Mouse (Mus musculus) right cerebral cortex, postnatal 14 days (tissue): ENCODE results near the gene Maco1.

ENCODE experiments used
- DNase-seq: peaks from one replicate; pipeline ENCODE4 v3.0.0; 2022

Maco1 gene

DNA sequence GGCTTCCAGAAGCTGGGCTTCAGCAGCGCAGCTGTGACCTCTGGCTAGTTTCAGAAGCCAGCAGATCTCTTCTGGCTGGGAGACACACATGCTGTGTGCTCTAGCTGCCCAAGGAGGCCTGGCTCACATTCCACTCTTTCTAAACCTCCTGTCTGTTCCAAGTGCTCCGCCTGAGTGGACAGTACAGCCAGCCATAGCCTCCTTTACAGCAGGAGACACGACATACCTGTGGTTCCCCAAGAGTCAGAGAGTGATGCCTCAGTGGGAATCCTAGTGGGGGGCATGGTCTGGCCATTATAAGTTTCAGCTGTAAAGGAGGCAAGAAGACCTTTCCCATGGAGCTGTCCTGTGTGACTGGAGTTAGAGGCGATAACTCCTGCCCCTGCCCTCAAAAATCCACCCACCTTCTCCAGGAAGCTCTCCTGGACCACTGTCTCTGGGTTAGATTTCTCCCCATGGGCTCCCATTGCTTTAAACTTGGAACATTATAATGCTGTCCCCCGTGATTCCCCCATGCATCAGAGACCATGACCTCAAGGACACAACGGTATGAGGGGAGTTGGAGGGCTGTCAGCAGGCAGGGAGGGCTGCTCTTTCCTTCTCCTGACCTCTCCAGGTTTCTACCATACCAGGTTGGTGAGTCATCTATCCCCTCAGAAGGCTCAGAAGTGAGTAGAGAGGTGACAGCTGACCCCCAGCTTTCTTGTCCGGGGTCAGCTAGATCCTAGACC is 83.9 kb downstream of the Maco1 start:
- no peak for DNase-seq

DNA sequence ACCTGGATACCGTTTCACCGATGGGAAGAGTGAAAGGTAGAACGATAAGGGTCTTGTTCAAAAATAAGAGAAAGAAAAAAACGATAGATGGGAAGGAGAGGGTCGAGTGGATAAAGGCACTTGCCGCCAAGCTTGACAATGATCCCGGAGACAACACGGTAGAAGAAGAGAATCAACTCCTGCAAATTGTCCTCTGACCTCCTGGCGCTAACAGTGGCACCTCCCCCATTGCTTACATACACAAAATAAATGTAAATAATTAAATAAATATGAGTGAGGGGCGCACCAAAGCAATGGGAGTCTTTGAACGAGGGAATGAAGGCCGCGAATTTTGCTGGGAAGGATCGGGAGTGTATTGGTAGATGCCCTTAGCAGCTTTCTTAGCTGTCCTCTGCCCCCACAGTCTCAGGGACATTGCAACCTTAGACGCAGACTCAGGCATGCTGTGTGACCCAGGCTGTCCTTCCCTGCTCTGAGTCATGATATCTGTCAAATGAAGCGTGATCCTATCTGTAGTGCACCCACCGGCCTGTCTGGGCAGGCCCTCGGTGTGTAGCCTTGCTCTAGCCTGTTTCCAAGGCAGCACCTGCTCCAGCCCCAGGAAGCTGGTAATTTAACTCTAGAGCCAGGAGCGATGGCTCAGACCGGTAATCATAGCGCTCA is 84.8 kb downstream of the Maco1 start:
- no peak for DNase-seq

- peak; percentile 49 for DNase-seq
Observed at GRCm38 (mm10) chr4:134767426-134768225, 85.5 kb downstream of the Maco1 start, which contains the start of gene Ldlrap1. Gene Ldlrap1, minus strand, starts transcription at chr4:134768024.

- DNase-seq, result no peak
Observed at GRCm38 (mm10) chr4:134766904-134767425, 86.2 kb downstream of the Maco1 start.

GRCm38 (mm10) chr4:134766277-134766676 is 86.9 kb downstream of the Maco1 start:
- no peak for DNase-seq

GRCm38 (mm10) chr4:134764333-134764732 is 88.8 kb downstream of the Maco1 start:
- DNase-seq, result no peak

- DNase-seq, result no peak
Observed at GRCm38 (mm10) chr4:134762360-134762759, 90.8 kb downstream of the Maco1 start.

GRCm38 (mm10) chr4:134760793-134761201 is 92.3 kb downstream of the Maco1 start:
- DNase-seq, result no peak

- no peak for DNase-seq
Observed at GRCm38 (mm10) chr4:134760281-134760680, 92.9 kb downstream of the Maco1 start.

- DNase-seq, result no peak
Observed at GRCm38 (mm10) chr4:134759564-134759963, 93.6 kb downstream of the Maco1 start.

DNA sequence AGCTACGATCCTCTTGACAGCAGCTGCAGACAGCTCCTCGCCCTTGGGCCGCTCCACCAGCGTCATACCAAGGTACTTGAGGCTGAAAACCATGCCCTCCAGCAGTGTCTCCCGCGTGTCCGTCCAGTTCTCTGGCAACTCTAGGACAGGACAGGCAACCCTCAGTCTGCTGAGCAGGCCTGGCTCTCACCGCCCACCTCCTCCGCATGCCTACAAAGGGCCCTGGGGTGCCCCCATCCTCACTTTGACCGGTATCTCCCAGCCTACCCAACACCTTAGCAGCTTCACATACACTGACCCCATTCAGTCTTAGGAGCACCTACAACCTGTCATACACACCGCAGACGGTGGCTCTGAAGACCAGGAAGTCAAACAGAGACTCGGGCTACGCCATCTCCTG is 94.2 kb downstream of the Maco1 start:
- no peak for DNase-seq

- no peak for DNase-seq
Observed at GRCm38 (mm10) chr4:134758367-134758766, 94.8 kb downstream of the Maco1 start.

DNA sequence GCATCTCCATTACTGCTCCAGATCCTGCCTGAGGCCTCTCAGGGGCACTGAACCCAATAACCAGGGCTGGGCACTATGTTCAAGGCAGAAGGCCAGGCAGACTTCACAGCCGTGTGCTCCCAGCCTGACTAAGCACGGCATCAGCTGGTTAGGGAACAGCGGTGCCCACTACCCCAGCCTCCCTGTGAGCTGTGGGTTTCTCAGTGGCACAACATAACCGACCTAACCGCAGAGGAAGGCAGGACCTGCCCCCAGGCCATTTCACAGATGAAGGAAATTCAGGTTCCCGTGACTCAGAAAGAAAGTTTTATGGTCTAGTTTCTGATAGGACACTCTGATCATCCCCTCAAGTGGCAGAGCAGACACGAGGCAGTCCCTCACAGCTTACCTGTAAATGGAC is 96.2 kb downstream of the Maco1 start:
- DNase-seq, result no peak

GRCm38 (mm10) chr4:134754941-134755340 is 98.2 kb downstream of the Maco1 start:
- DNase-seq, result no peak

DNA sequence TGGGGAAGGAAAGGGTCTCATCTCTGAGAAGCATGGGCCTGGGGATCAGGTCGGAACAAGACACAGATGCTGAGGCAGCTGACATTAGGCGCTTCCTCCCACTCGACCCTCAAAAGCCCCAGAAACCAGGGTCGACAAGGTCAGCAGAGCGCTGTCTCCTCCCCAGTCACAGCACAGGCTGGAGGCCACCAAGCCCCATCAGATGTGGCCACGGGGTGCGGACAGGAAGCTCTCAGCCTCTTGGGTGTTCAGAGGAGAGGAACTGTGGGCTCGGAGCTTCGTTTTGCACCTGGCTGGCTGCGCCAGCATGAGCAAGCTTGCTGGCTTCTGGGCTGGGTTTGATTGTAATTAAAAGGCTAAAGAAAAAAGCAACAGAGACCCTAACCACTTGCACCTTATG is 98.8 kb downstream of the Maco1 start:
- DNase-seq, result no peak

- DNase-seq, result no peak
Observed at GRCm38 (mm10) chr4:134753516-134754261, 99.5 kb downstream of the Maco1 start.

DNA sequence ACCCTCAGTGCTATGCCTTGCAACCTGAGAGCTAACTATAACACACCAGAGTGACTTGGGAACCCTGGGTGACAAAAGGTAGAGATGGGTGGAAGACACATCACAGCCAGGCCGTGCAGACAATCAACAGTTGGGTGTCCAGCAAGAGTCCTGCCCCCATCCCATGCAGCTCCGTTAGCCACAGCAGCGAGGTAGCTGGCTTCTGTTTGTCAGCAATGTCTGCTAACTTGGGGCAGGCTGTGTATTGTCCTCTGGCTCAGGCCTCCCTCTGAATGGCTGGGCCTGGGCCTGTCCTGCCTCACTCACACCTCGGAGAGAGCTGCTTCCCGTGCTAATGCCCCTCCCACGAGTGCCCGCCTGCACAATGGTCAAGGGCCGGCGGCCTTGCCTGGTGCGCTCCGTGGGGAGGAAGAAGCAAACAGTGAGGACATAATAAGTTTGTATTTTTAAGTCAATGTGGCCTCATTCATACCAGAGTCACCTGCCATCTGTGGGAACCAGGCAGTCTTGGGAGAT is 100.2 kb downstream of the Maco1 start:
- DNase-seq, result no peak
